In genomic region chr15:88854969-88855830, GRCm38 (mm10) we compare ENCODE assay signal across 9 mouse cellular contexts. TPM values are rescaled to one million over a fixed set of nuclear protein-coding genes. Genes with fewer than 3 reads are reported as not detected.
DNase-seq lines count a peak whose midpoint lies in the region; ATAC-seq and TF ChIP-seq lines count a peak whose summit lies in the region.
"Had no signal": no experiment of that assay in that cellular context is flagged by ENCODE, and none has a peak within 500 bp of the region (broad histone marks: within the 10 kb centered on the region; RNA-seq: fewer than 3 reads in every experiment).

No protein-coding gene starts in this region.

- DNase-seq in forebrain, embryonic 10.5 days (ENCODE audit: extremely low spot score, low spot score), result no peak
- DNase-seq in forebrain, embryonic 11.5 days (ENCODE audit: low spot score), result no peak
- DNase-seq in 3134 (ENCODE audit: extremely low read depth, insufficient read length, low spot score), result peak; percentile 72
- no peak for DNase-seq in limb, embryonic 14.5 days (ENCODE audit: low spot score)
- DNase-seq in right cerebral cortex, adult 18-20 months, result no peak
- no peak for DNase-seq in left cerebral cortex, adult 8-10 months (ENCODE audit: low spot score in 2 of 2)
- no peak for DNase-seq in layer of hippocampus, postnatal 25 days (ENCODE audit: extremely low spot score in 1 of 2, low spot score in 1 of 2)
- DNase-seq: thymus, adult 18-20 months had no signal

- no peak for TF ChIP-seq CTCF in embryonic fibroblast, embryonic 13.5 days (IDR thresholded peaks at IDR 0.05; ENCODE audit: borderline replicate concordance, insufficient read depth, low read length)

- H3K9me3 ChIP-seq in forebrain, embryonic 10.5 days, result no peaks in the 10 kb centered on the region
- no peaks in the 10 kb centered on the region for H3K9me3 ChIP-seq in forebrain, embryonic 11.5 days (ENCODE audit: control insufficient read depth, low read length)
- no peaks in the 10 kb centered on the region for H3K9me3 ChIP-seq in limb, embryonic 14.5 days (ENCODE audit: control insufficient read depth, low read length)

- H3K4me1 ChIP-seq in forebrain, embryonic 10.5 days, result peaks cover 35% of the 10 kb centered on the region
- H3K4me1 ChIP-seq in forebrain, embryonic 11.5 days (replicated peaks; ENCODE audit: control insufficient read depth, insufficient read depth, low read length), result no peaks in the 10 kb centered on the region
- peaks cover 14% of the 10 kb centered on the region for H3K4me1 ChIP-seq in embryonic fibroblast, embryonic 13.5 days (ENCODE audit: control insufficient read depth, insufficient read depth, low read length)
- H3K4me1 ChIP-seq in limb, embryonic 14.5 days (ENCODE audit: control insufficient read depth, insufficient read depth, low read length), result peaks cover 17% of the 10 kb centered on the region

- no peaks in the 10 kb centered on the region for H3K36me3 ChIP-seq in forebrain, embryonic 10.5 days (replicated peaks)
- H3K36me3 ChIP-seq in forebrain, embryonic 11.5 days (ENCODE audit: control insufficient read depth, insufficient read depth, low read length), result no peaks in the 10 kb centered on the region
- no peaks in the 10 kb centered on the region for H3K36me3 ChIP-seq in limb, embryonic 14.5 days (ENCODE audit: control insufficient read depth, insufficient read depth, low read length)

- no peak overlapping the region for H3K4me2 ChIP-seq in forebrain, embryonic 11.5 days (ENCODE audit: low read depth, low read length, severe bottlenecking)
- H3K4me2 ChIP-seq in limb, embryonic 14.5 days (replicated peaks; ENCODE audit: low read depth, low read length, severe bottlenecking), result no peak overlapping the region

- H3K4me3 ChIP-seq in forebrain, embryonic 10.5 days, result no peak overlapping the region
- H3K4me3 ChIP-seq in forebrain, embryonic 11.5 days (ENCODE audit: low read depth, low read length), result no peak overlapping the region
- no peak overlapping the region for H3K4me3 ChIP-seq in embryonic fibroblast, embryonic 13.5 days (ENCODE audit: insufficient read depth, low read length)
- no peak overlapping the region for H3K4me3 ChIP-seq in limb, embryonic 14.5 days (replicated peaks; ENCODE audit: low read length)

- no peak for ATAC-seq in forebrain, embryonic 11.5 days (replicated peaks; ENCODE audit: low FRiP score)
- ATAC-seq in limb, embryonic 14.5 days (ENCODE audit: low FRiP score, low read depth), result no peak

- H3K9ac ChIP-seq in forebrain, embryonic 11.5 days (ENCODE audit: low read length), result no peak overlapping the region
- H3K9ac ChIP-seq in limb, embryonic 14.5 days (ENCODE audit: low read depth, low read length, severe bottlenecking), result no peak overlapping the region

- peak overlapping the region; percentile 71 for H3K27ac ChIP-seq in forebrain, embryonic 10.5 days
- no peak overlapping the region for H3K27ac ChIP-seq in forebrain, embryonic 11.5 days (ENCODE audit: low read depth, low read length)
- peak overlapping the region; percentile 55 for H3K27ac ChIP-seq in embryonic fibroblast, embryonic 13.5 days (ENCODE audit: insufficient read depth, low read length)
- H3K27ac ChIP-seq in limb, embryonic 14.5 days (replicated peaks; ENCODE audit: low read depth, low read length), result 0 out of 2 replicates have a peak overlapping the region, but pooled peaks have one; percentile 26

- H3K27me3 ChIP-seq in forebrain, embryonic 10.5 days (ENCODE audit: poor library complexity, severe bottlenecking), result no peaks in the 10 kb centered on the region
- no peaks in the 10 kb centered on the region for H3K27me3 ChIP-seq in forebrain, embryonic 11.5 days (ENCODE audit: control insufficient read depth, insufficient read depth, low read length)
- no peaks in the 10 kb centered on the region for H3K27me3 ChIP-seq in limb, embryonic 14.5 days (ENCODE audit: control insufficient read depth, insufficient read depth, low read length)

- TF ChIP-seq POLR2A in embryonic fibroblast, embryonic 13.5 days (IDR thresholded peaks at IDR 0.05; ENCODE audit: low read depth, low read length), result no peak
- TF ChIP-seq POLR2A in limb, embryonic 14.5 days (IDR thresholded peaks at IDR 0.05; ENCODE audit: borderline replicate concordance, extremely low read depth, insufficient read depth, insufficient read length), result no peak

- 74% methylated on average over 15 of the region's 15 CpGs for WGBS in forebrain, embryonic 10.5 days
- 79% methylated on average over 15 of the region's 15 CpGs for WGBS in forebrain, embryonic 11.5 days
- WGBS in limb, embryonic 14.5 days, result 72% methylated on average over 15 of the region's 15 CpGs

RNA-seq across cellular contexts. Expression of gene Pim3, which starts 6.8 kb away (rescaled TPM):
- polyA plus RNA-seq in forebrain, embryonic 10.5 days (2016; fragmentation: Nextera tagmentation; extraction: Ambion mirVana), result 40.3 and 43.6 TPM in 2 replicates
- polyA plus RNA-seq in forebrain, embryonic 11.5 days (2014; fragmentation: Nextera tagmentation; extraction: Ambion mirVana), result 42.0 and 42.7 TPM in 2 replicates
- polyA plus RNA-seq in embryonic fibroblast, embryonic 13.5 days (2011; ENCODE audit: insufficient read length, low read depth, missing spikeins), result 9.6 and 11.6 TPM in 2 replicates
- polyA plus RNA-seq in limb, embryonic 14.5 days (2012; rRNA removed), result 15.2 and 20.6 TPM in 2 replicates
- 38.1 and 47.8 TPM in 2 replicates for polyA plus RNA-seq in limb, embryonic 14.5 days (2014; fragmentation: Nextera tagmentation; extraction: Ambion mirVana)
- 10 to 100 TPM; 36.8 to 55.1 (median 43.8) TPM for total RNA-seq in left cerebral cortex, adult 8-10 months (2022)
- 10 to 100 TPM; 30.3 to 38.9 TPM for total RNA-seq in layer of hippocampus, postnatal 25 days (2021)

RNA-seq across cellular contexts. Expression of gene Creld2, which starts 35.8 kb away (rescaled TPM):
- polyA plus RNA-seq in forebrain, embryonic 10.5 days (2016; fragmentation: Nextera tagmentation; extraction: Ambion mirVana), result 96.5 and 103 TPM in 2 replicates
- polyA plus RNA-seq in forebrain, embryonic 11.5 days (2014; fragmentation: Nextera tagmentation; extraction: Ambion mirVana), result 79.4 and 89.4 TPM in 2 replicates
- 29.6 and 34.6 TPM in 2 replicates for polyA plus RNA-seq in embryonic fibroblast, embryonic 13.5 days (2011; ENCODE audit: insufficient read length, low read depth, missing spikeins)
- polyA plus RNA-seq in limb, embryonic 14.5 days (2012; rRNA removed), result 59.3 and 79.1 TPM in 2 replicates
- 74.9 and 85.9 TPM in 2 replicates for polyA plus RNA-seq in limb, embryonic 14.5 days (2014; fragmentation: Nextera tagmentation; extraction: Ambion mirVana)
- 10 to 100 TPM; 16.4 to 22.3 (median 17.2) TPM for total RNA-seq in left cerebral cortex, adult 8-10 months (2022)
- total RNA-seq in layer of hippocampus, postnatal 25 days (2021), result 10 to 100 TPM; 18.0 to 28.1 TPM

RNA-seq across cellular contexts. Expression of gene Alg12, which starts 36.1 kb away (rescaled TPM):
- 10.6 and 11.4 TPM in 2 replicates for polyA plus RNA-seq in forebrain, embryonic 10.5 days (2016; fragmentation: Nextera tagmentation; extraction: Ambion mirVana)
- polyA plus RNA-seq in forebrain, embryonic 11.5 days (2014; fragmentation: Nextera tagmentation; extraction: Ambion mirVana), result 10.8 and 13.5 TPM in 2 replicates
- polyA plus RNA-seq in embryonic fibroblast, embryonic 13.5 days (2011; ENCODE audit: insufficient read length, low read depth, missing spikeins), result 9.1 and 13.0 TPM in 2 replicates
- polyA plus RNA-seq in limb, embryonic 14.5 days (2012; rRNA removed), result 17.9 and 21.7 TPM in 2 replicates
- 12.1 and 12.2 TPM in 2 replicates for polyA plus RNA-seq in limb, embryonic 14.5 days (2014; fragmentation: Nextera tagmentation; extraction: Ambion mirVana)
- total RNA-seq in left cerebral cortex, adult 8-10 months (2022), result 10 to 100 TPM; 13.4 to 14.3 (median 14.2) TPM
- 10 to 100 TPM; 12.7 to 16.9 TPM for total RNA-seq in layer of hippocampus, postnatal 25 days (2021)
